Mouse (Mus musculus) CD4-positive, CD25-positive, alpha-beta regulatory T cell, adult 4 months (primary cell): ENCODE measurements around the gene Bpifb6. TPM values are rescaled to one million over a fixed set of nuclear protein-coding genes. Genes with fewer than 3 reads are reported as not detected.
A peak's percentile ranks its signal among the peaks of the same experiment; 100 is the strongest.

Experiments
- ATAC-seq: one replicate; pipeline ENCODE4 v1.8.0; 2017
- polyA plus RNA-seq, 2 experiments: library from polyadenylated mRNA; unstranded; fragments of 100-300 nt; shearing (Covaris generic); gene quantifications; one replicate each; pipeline ENCODE4 v1.2.1; 2017

The Bpifb6 gene
- not detected for polyA plus RNA-seq

GRCm38 (mm10) chr2:153900088-153900487 lies at the start of gene Bpifb6:
Gene Bpifb6, plus strand, starts transcription at chr2:153900388.
- ATAC-seq, result no peak

GRCm38 (mm10) chr2:153851030-153851360 lies 49.2 kb upstream of the Bpifb6 start:
- ATAC-seq, result no peak

DNA sequence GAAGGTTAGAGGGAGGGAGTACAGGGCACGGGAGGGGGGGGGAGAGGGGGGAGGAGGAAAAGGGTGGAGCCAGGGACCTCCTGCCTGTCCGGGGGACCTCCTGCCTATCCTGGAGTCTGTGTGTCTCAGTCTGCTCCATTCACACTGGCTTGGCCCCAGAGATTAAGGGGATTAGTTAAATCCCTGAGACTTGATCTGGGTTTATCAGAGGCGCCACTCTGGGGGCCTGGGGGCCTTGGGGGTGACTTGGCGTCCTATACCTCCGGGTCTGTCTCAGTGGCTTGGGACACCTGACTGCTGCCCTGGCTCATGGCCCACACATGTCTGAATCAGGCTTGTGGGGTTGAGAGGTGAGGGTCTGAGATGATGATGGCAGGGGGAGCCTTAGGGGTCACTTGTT lies 46.6 kb upstream of the Bpifb6 start:
- no peak for ATAC-seq

DNA sequence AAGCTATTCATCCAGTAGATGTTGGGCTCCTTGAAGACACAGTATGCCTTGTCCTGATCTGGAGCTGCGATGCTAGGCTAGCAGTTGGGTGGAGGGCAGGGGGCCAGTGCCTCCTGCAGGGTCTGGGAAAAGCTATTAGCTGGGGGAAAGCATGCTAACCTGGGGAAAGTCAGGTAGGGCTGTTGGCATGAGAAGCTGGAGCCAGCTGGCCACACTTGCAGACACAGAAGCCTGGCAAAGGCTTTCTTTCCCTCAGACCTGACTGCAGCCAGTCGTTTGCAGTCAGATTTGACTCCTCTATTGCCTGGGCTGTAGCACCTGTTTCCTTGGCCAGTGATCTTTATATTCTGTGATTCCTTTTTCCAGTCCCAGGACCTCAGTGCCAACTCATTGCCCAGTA lies 40.6 kb upstream of the Bpifb6 start:
- no peak for ATAC-seq

DNA sequence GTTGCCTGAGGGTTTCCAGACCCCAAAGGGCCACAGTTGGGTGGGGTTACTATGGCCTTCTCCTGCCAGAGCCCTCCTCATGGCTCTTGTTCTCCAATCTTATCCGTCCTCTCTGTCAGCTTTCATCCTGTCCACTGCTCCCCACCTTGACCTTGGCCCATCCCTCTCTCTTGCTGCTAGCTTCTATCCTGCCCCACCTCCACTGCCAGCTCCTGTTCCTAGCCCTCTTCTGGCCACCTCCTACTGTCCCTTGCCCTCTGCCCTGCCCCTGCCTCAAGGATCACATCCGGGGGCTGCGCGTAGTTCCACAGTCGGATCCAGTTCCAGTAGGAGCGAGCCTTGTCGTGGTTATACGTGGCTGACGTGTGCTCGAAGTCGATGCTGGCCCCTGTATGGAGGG lies 39.9 kb upstream of the Bpifb6 start:
- ATAC-seq, result no peak

GRCm38 (mm10) chr2:153860715-153861114 lies 39.5 kb upstream of the Bpifb6 start:
- no peak for ATAC-seq

GRCm38 (mm10) chr2:153861960-153862359 lies 38.2 kb upstream of the Bpifb6 start:
- ATAC-seq, result no peak

GRCm38 (mm10) chr2:153870984-153871383 lies 29.2 kb upstream of the Bpifb6 start, which contains the start of gene Sun5:
Gene Sun5, minus strand, starts transcription at chr2:153871084.
- ATAC-seq, result no peak

DNA sequence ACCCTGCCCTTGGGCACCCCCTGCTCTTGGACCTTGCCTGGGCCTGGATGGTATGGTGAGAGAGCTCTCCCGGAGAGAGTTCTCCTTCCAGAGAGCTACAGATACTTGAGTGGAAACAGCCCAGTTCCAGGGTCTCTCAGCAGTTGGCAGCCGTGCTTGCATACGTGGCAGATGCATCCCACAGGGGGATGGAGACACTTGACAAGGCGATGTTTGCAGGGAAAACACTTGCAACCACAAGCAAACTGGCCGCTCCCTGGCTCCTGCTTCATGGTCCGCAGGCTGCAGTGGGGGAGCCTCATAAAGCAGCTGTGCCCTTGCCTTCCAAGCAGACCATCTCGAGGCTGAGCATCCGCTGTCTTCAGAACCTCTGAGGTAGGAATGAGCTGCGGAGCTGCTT lies 25.4 kb upstream of the Bpifb6 start, which contains the start of gene Bpifb2:
TSS of gene Bpifb2 (plus strand) at position 301 of the 400 bp plus-strand sequence.
- ATAC-seq, result no peak

- ATAC-seq, result no peak
Observed at GRCm38 (mm10) chr2:153899111-153899510, 1.1 kb upstream of the Bpifb6 start.

DNA sequence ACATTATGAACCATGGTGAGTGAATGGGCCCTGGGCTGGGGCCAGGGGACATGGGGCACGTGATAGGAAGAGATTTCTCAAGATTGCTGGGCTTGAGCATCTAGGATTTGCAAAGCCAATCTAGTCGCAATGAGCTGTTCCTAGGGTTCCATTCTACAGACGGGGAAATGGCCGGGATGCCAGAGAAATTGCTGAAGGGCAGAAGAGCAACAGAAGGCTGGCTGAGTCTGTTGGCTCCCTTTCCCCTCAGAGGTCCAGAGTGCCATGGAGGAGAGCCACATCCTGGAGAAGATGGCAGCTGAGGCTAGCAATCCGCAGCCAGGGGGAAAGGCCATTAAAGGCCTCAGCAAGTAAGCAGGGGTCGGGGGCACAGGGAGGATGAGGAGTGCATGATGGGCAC lies 2.5 kb downstream of the Bpifb6 start:
- ATAC-seq, result no peak

GRCm38 (mm10) chr2:153906626-153907025 lies 6.4 kb downstream of the Bpifb6 start:
- ATAC-seq, result no peak

DNA sequence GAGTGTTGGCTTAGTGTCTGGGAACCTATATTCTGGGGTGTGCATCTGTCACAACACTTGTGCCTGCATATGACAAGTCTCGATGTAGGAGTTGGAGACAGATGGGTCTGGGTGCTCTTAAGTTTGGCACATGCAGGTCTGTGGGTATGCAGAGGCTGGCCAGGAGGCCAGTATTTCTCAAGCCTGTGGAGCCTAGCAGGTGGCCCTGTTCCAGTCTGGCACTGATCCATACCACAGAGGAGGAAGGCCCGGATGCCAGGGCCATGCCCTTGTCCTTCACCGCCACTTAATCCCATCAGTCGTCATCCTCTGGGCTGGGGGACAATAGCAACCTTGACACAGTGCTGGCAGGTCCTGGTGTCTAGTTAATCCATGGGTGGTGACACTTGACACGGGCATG lies 14.0 kb downstream of the Bpifb6 start:
- no peak for ATAC-seq

GRCm38 (mm10) chr2:153917930-153918329 lies 17.7 kb downstream of the Bpifb6 start, which contains the start of gene Bpifb3:
Gene Bpifb3, plus strand, starts transcription at chr2:153918230.
- ATAC-seq, result no peak

DNA sequence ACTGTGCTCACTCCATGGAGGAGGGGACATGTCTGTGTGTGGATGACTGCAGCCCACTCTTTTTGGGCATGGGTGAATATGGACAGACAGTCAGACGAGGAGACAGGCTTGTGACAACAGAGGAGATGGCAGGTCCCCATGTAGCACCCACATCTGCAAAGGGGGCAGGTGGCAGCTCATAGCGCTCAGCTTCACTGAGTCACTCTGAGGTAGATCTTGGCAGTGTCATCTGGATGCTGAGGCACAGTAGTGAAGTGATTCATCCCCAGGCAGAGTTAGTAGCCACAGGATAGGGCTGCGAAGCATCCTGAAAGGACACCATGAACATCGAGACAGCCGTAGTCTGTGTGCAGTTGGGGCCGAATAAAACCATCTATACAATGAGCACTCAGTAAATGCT lies 21.1 kb downstream of the Bpifb6 start:
- no peak for ATAC-seq

- ATAC-seq, result no peak
Observed at GRCm38 (mm10) chr2:153929871-153930413, 29.8 kb downstream of the Bpifb6 start.

- no peak for ATAC-seq
Observed at GRCm38 (mm10) chr2:153931125-153931524, 30.9 kb downstream of the Bpifb6 start.

- ATAC-seq, result no peak
Observed at GRCm38 (mm10) chr2:153933311-153933710, 33.1 kb downstream of the Bpifb6 start.

DNA sequence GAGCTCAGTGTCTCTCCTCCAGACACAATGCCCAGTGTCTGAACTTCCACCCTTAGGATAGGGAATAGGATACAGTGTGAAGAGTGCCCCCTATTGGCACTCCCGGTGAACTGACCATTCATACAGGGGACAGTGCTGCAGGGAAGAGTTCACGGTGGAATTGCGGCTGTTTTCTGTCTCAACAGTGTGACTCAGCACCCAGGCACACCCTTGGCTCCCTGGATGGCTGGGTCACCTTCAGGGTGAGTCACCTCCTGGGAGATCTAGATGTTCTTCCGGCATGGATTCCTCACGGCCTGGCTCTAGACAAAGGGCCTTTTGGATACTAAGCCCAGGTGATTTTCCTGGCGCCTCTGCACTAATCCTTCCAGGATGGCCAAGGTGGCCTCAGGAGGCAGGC lies 35.2 kb downstream of the Bpifb6 start:
- ATAC-seq, result no peak

DNA sequence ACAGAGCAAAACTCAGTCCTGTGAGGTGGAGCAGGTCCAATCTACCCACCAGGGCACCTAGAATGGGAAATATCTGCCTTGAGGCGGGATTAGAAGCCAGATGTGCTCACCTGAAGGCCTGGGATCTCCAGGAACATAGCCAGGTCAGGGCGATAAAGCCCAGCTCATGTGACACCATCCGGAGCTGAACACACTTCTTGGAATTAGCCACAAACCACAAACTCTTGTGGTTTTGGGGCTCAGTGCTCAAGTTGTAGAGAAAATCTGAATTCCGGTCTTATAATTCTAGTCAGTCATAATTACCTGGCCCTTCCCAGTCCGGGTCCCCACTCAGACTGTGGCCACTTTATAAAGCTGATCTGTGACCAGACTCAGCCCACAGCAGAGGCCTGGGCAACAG lies 37.7 kb downstream of the Bpifb6 start, which contains the start of gene Bpifb4:
TSS of gene Bpifb4 (plus strand) at position 370 of the 400 bp plus-strand sequence.
- no peak for ATAC-seq

- ATAC-seq, result no peak
Observed at GRCm38 (mm10) chr2:153943537-153943936, 43.3 kb downstream of the Bpifb6 start.

- no peak for ATAC-seq
Observed at GRCm38 (mm10) chr2:153944567-153944966, 44.4 kb downstream of the Bpifb6 start.

DNA sequence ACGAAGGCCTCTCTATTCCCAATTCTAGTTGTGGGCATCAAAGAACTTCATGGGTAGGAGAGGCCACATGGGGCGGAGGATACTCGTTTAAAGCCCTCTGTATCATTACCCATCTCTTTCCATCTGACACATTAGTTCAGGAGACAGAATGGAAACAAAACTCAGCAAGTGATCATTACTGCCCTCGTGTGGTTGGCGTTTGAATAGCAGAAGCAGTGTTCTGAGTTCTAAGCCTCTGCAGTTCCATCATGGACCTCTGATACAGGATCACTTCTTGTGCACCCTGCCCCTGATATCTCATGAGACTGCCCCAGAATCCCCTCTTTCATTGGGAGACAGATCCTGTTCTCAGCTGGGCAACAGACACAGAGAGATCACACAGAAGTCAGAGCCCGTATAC lies 52.7 kb downstream of the Bpifb6 start:
- peak; percentile 45 for ATAC-seq

- ATAC-seq, result no peak
Observed at GRCm38 (mm10) chr2:153953836-153954235, 53.6 kb downstream of the Bpifb6 start.
